Mouse (Mus musculus): ENCODE results near the gene Gse1. TPM values are rescaled to one million over a fixed set of nuclear protein-coding genes. Genes with fewer than 3 reads are reported as not detected.

Gene Gse1
- polyA plus RNA-seq, 1 experiment: 52.4 TPM

DNA sequence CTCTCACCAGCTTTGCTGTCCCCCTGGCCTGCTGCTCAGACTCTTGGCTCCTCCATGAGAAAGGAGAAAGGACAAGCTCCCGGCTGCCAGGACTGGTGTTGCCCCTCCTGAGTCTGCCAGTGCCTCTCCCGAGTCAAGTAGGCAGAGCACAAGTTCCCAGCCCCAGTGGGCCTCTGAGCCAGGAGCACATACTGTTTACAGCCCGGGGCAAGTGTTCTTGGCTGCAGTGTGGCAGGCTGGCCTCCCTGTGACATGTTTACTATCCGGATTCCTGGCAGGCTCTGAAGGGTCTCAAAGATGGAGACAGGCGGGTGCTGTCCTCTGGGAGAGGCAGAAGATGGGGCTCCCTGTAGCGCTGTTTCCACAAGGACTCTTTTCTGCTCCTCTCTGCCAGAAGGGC, 28.7 kb downstream of the Gse1 start:
- no peak for TF ChIP-seq CTCF (IDR thresholded peaks at IDR 0.05; ENCODE audit: borderline replicate concordance, insufficient read depth, low read depth, low read length)
- TF ChIP-seq POLR2A (IDR thresholded peaks at IDR 0.05; ENCODE audit: borderline replicate concordance, insufficient read depth, low read length): no peak
- Histone ChIP-seq H3K4me1 (ENCODE audit: control insufficient read depth, insufficient read depth, low read length) (no peaks in the 10 kb centered on the region), H3K4me3 (replicated peaks; ENCODE audit: insufficient read depth, low read depth, low read length) (no peak overlapping the region), H3K27me3 (ENCODE audit: control insufficient read depth, insufficient read depth, low read length) (no peaks in the 10 kb centered on the region), H3K27ac (ENCODE audit: insufficient read depth, low read length) (no peak overlapping the region)
- 43% methylated on average over 6 of the region's 6 CpGs for WGBS
- no peak for DNase-seq

DNA sequence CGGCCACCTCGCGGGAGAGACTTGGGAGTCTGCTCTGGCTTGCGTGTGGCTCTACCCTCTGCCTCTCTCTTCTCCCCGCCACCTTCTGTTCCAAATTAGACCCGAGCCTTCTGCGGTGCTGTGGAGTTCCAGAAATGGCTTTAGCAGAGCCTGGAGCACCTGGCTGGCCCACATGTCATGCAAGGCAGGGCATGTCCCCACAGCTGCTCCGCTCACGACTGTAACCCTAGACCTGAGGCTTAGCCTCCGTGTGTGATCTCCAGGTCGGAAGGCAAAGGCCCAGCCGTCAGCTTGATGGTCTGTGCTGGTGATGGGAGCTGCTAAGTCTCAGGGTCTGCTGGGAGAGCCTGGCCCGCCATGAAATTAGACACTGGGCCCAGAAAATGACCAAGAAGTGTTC, 30.9 kb downstream of the Gse1 start:
- no peak for TF ChIP-seq POLR2A (IDR thresholded peaks at IDR 0.05; ENCODE audit: borderline replicate concordance, insufficient read depth, low read length)
- no peak for TF ChIP-seq CTCF (IDR thresholded peaks at IDR 0.05; ENCODE audit: borderline replicate concordance, insufficient read depth, low read depth, low read length)
- Histone ChIP-seq H3K4me1 (ENCODE audit: control insufficient read depth, insufficient read depth, low read length) (peaks cover 1% of the 10 kb centered on the region; the same call in 1 of the 2 replicates), H3K4me3 (replicated peaks; ENCODE audit: insufficient read depth, low read depth, low read length) (no peak overlapping the region), H3K27ac (ENCODE audit: insufficient read depth, low read length) (no peak overlapping the region), H3K27me3 (ENCODE audit: control insufficient read depth, insufficient read depth, low read length) (no peaks in the 10 kb centered on the region)
- no peak for DNase-seq
- WGBS: 88% methylated on average over 13 of the region's 13 CpGs

DNA sequence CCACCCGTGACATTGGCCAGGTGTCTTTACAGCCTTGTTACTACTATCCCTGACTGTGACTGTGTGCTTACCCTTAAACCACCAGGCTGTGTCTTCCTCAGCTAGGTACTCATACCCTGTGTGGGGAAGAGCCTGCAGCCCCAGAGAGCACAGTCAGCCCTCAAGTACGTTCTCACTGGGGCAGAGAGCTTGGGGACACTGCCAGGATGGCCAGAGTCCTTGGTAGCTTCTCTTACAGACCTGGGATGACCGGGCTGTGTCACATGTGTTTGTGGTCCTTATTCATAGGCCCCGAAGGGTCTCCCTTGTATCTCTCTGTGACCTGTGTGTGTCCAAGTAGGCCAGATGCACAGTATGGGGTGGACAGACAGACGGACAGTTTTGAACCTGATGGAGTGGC, 32.4 kb downstream of the Gse1 start:
- no peaks in the 10 kb centered on the region for H3K27me3 ChIP-seq (ENCODE audit: control insufficient read depth, insufficient read depth, low read length)
- 78% methylated on average over 5 of the region's 5 CpGs for WGBS
- H3K4me1 ChIP-seq (ENCODE audit: control insufficient read depth, insufficient read depth, low read length): peaks cover 10% of the 10 kb centered on the region
- TF ChIP-seq POLR2A (IDR thresholded peaks at IDR 0.05; ENCODE audit: borderline replicate concordance, insufficient read depth, low read length): no peak
- no peak for TF ChIP-seq CTCF (IDR thresholded peaks at IDR 0.05; ENCODE audit: borderline replicate concordance, insufficient read depth, low read depth, low read length)
- H3K27ac ChIP-seq (ENCODE audit: insufficient read depth, low read length): no peak overlapping the region
- H3K4me3 ChIP-seq (replicated peaks; ENCODE audit: insufficient read depth, low read depth, low read length): no peak overlapping the region
- DNase-seq: no peak

DNA sequence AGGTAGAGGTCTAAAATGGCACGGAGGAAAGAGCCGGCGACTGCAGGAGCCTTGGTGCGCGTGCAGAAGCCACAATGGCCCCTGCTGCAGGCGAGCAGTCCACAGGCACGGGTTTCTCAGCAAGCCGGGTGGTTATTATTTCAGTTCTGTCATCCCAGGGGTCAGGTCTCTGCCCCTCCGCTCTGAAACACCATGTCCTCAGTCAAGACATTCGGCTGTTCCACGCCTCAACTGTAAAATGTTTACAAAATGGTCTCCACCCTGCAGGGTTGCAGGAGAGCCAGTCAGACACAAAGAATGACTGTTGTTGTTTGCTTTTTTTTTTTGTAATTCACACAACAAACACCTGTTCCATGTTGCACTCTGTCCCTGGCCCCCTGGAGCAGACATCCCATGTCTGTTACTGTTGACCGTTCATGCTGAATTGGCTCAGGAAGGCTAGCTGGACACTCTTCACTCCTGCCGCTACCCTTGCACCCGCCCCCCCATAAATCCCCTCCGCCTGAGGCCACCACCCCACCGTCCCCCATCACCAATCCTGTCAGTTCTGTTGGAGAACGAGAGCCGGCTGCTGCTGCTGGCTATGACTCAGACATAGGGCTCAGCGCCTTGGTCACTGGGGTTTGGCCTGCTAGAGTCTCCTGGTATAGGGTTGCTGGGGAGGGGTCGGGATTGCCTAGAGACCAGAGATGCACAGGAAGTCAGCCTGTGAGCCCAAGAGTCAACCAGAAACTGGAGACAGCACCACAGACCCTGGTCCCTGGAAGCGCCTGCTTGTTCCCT, 33.3 kb downstream of the Gse1 start:
- 76% methylated on average over 21 of the region's 21 CpGs for WGBS
- no peak for TF ChIP-seq POLR2A (IDR thresholded peaks at IDR 0.05; ENCODE audit: borderline replicate concordance, insufficient read depth, low read length)
- no peak for TF ChIP-seq CTCF (IDR thresholded peaks at IDR 0.05; ENCODE audit: borderline replicate concordance, insufficient read depth, low read depth, low read length)
- Histone ChIP-seq H3K4me1 (ENCODE audit: control insufficient read depth, insufficient read depth, low read length) (peaks cover 10% of the 10 kb centered on the region), H3K4me3 (replicated peaks; ENCODE audit: insufficient read depth, low read depth, low read length) (no peak overlapping the region), H3K27me3 (ENCODE audit: control insufficient read depth, insufficient read depth, low read length) (no peaks in the 10 kb centered on the region), H3K27ac (ENCODE audit: insufficient read depth, low read length) (no peak overlapping the region)
- DNase-seq: no peak

DNA sequence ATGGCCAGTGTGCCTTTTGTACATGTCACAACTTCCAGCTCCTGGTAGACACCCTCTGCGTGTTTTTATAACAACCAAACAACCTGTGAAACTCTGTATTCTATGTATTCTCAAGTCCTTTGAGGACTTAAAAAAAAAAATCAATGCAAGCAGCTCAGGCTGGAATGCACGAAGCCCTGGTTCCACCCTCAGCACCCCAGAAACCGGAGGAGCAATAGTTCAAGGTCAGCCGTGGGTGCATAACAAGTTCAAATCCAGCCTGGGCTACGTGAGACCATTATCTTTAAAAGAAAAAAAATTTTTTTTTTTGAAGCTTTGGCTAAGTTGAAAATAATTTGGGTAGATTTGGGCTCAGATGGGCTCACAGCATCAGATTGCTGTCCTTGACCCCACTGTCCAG, 35.6 kb downstream of the Gse1 start:
- DNase-seq: no peak
- TF ChIP-seq CTCF (IDR thresholded peaks at IDR 0.05; ENCODE audit: borderline replicate concordance, insufficient read depth, low read depth, low read length) (no peak), POLR2A (IDR thresholded peaks at IDR 0.05; ENCODE audit: borderline replicate concordance, insufficient read depth, low read length) (no peak)
- peaks cover 20% of the 10 kb centered on the region for H3K4me1 ChIP-seq (ENCODE audit: control insufficient read depth, insufficient read depth, low read length)

DNA sequence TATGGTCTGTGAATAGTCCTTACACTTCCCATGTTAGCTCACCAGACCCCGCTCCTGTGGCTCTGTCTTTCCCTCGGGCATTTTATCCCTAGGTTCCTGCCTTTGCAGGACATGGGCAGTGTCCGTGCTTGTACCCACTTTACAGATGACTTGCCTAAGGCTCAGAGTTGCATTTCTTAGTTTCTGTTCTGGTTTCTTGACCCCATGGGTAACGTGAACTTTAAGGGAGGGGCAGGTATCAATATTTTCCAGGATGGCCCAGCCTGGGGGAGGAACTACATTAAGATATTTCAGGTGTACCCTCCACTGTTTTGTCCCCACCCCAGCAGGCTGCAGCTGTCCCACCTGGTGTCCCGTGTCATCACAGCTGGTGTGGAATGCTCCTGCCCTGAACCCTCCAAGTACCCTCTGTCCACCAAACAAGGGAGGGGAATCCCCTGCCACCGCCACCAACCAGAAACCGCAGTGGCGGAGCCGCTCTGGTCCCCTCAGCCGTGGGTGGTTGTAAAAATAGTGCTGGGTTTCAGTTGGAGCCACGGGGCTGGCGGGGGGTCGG, 36.2 kb downstream of the Gse1 start:
- TF ChIP-seq CTCF (IDR thresholded peaks at IDR 0.05; ENCODE audit: borderline replicate concordance, insufficient read depth, low read depth, low read length): no peak
- no peak for TF ChIP-seq POLR2A (IDR thresholded peaks at IDR 0.05; ENCODE audit: borderline replicate concordance, insufficient read depth, low read length)
- 31% methylated on average over 13 of the region's 13 CpGs for WGBS
- no peak for DNase-seq
- no peaks in the 10 kb centered on the region for H3K27me3 ChIP-seq (ENCODE audit: control insufficient read depth, insufficient read depth, low read length)
- H3K4me1 ChIP-seq (ENCODE audit: control insufficient read depth, insufficient read depth, low read length): peaks cover 25% of the 10 kb centered on the region
- no peak overlapping the region for H3K27ac ChIP-seq (ENCODE audit: insufficient read depth, low read length)
- H3K4me3 ChIP-seq (replicated peaks; ENCODE audit: insufficient read depth, low read depth, low read length): no peak overlapping the region

More for the DNA sequence above, 35.6 kb downstream of the Gse1 start:
- no peak overlapping the region for H3K27ac ChIP-seq (ENCODE audit: insufficient read depth, low read length)
- 96% methylated on average over 5 of the region's 5 CpGs for WGBS
- H3K27me3 ChIP-seq (ENCODE audit: control insufficient read depth, insufficient read depth, low read length): no peaks in the 10 kb centered on the region
- no peak overlapping the region for H3K4me3 ChIP-seq (replicated peaks; ENCODE audit: insufficient read depth, low read depth, low read length)

DNA sequence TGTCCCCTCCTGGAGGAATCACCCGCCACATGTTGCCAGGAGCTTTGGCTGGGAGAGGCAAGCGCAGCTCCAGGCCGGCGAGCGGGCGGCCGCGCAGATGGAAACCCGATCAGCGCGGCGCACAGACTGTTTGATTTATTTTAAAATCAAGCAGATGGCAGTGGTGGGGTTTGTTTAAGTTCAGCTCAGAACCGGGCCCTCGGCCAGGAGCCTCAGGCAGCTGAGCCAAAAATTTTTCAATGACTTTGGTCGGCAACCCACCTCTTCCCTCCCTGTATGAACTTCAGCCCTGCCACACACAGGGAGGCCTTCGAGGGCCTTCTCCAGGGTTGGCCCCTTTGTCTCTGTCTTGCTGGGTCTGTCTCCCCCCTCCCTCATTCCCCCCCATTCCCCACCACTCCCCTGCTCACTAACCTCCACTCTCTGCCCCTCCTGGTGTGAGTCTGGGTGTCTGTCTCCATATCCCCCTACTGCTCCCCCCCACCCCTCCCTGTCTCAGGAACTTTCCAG, 36.7 kb downstream of the Gse1 start:
- H3K4me1 ChIP-seq (ENCODE audit: control insufficient read depth, insufficient read depth, low read length): peaks cover 30% of the 10 kb centered on the region
- H3K27me3 ChIP-seq (ENCODE audit: control insufficient read depth, insufficient read depth, low read length): no peaks in the 10 kb centered on the region
- DNase-seq: peak; percentile 71 to 80
- TF ChIP-seq POLR2A (IDR thresholded peaks at IDR 0.05; ENCODE audit: borderline replicate concordance, insufficient read depth, low read length): no peak
- no peak for TF ChIP-seq CTCF (IDR thresholded peaks at IDR 0.05; ENCODE audit: borderline replicate concordance, insufficient read depth, low read depth, low read length)
- WGBS: 1% methylated on average over 16 of the region's 16 CpGs
- H3K27ac ChIP-seq (ENCODE audit: insufficient read depth, low read length): no peak overlapping the region
- no peak overlapping the region for H3K4me3 ChIP-seq (replicated peaks; ENCODE audit: insufficient read depth, low read depth, low read length)

DNA sequence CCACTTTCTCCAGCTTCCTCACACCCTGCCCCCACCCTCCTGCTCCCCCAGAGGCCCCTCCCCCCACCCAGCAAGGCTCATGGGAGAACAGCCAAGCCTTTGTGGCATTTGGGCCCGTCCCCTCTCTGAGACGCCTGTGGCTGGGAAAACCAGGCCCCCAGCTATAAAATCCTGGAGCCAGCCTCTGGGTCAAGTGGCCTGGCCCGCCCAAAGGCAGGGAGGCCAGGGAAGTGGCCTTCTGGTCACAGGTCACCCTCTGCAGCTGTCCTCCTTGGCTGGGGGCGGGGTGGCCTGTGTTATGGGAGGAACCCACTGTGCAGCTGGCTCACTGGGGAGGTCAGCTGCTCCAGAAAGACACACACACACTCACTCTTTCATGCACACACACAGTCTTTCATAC, 37.2 kb downstream of the Gse1 start:
- DNase-seq: peak in 1 of 2 experiments; percentile 41
- H3K4me1 ChIP-seq (ENCODE audit: control insufficient read depth, insufficient read depth, low read length): peaks cover 35% of the 10 kb centered on the region
- WGBS: 38% methylated on average over 4 of the region's 4 CpGs

More for the DNA sequence above, 37.2 kb downstream of the Gse1 start:
- Histone ChIP-seq H3K27ac (ENCODE audit: insufficient read depth, low read length) (no peak overlapping the region), H3K27me3 (ENCODE audit: control insufficient read depth, insufficient read depth, low read length) (no peaks in the 10 kb centered on the region), H3K4me3 (replicated peaks; ENCODE audit: insufficient read depth, low read depth, low read length) (no peak overlapping the region)
- no peak for TF ChIP-seq CTCF (IDR thresholded peaks at IDR 0.05; ENCODE audit: borderline replicate concordance, insufficient read depth, low read depth, low read length)
- TF ChIP-seq POLR2A (IDR thresholded peaks at IDR 0.05; ENCODE audit: borderline replicate concordance, insufficient read depth, low read length): no peak

Data from cerebellum, adult 2 months (tissue).